Mouse (Mus musculus) CD4-positive, CD25-positive, alpha-beta regulatory T cell, adult 9 weeks (primary cell): Measurements from ENCODE around the gene Gm37240. TPM values are rescaled to one million over a fixed set of nuclear protein-coding genes. Genes with fewer than 3 reads are reported as not detected.

Source experiments
- polyA plus RNA-seq: library from polyadenylated mRNA; unstranded; fragments of 100-300 nt; shearing (Covaris generic); gene quantifications from one replicate; pipeline ENCODE4 v1.2.1, GENCODE M21; 2017

Gm37240 gene
- 9.8 TPM for polyA plus RNA-seq

GRCm38 (mm10) chr3:85887239-85887827, at the start of gene Gm37240, which contains the start of gene Glt28d2:
Gene Gm37240, minus strand, starts transcription at chr3:85887518.
Gene Glt28d2, minus strand, starts transcription at chr3:85887516.

GRCm38 (mm10) chr3:85817191-85817590, 70.1 kb downstream of the Gm37240 start, which contains the start of gene Fam160a1:
Gene Fam160a1, minus strand, starts transcription at chr3:85817291.

GRCm38 (mm10) chr3:85573864-85574830, 313.2 kb downstream of the Gm37240 start, which contains the start of gene Gatb:
Gene Gatb, plus strand, starts transcription at chr3:85574119.

GRCm38 (mm10) chr3:84814762-84815381, 1072.4 kb downstream of the Gm37240 start, which contains the start of gene Fbxw7:
Gene Fbxw7, plus strand, starts transcription at chr3:84815268.

GRCm38 (mm10) chr3:84593274-84593673, 1294.0 kb downstream of the Gm37240 start, which contains the start of gene Tigd4:
Gene Tigd4, plus strand, starts transcription at chr3:84593574.

GRCm38 (mm10) chr3:84582023-84582912, 1305.0 kb downstream of the Gm37240 start, which contains the start of gene Arfip1:
Gene Arfip1, minus strand, starts transcription at chr3:84582625.

GRCm38 (mm10) chr3:84480006-84480897, 1407.1 kb downstream of the Gm37240 start, which contains the start of gene Fhdc1:
Gene Fhdc1, minus strand, starts transcription at chr3:84480429.

Other genes starting within 250 kb of the Gm37240 start
- 9.2 TPM for gene Fam160a1, start 70.2 kb downstream of the Gm37240 start, polyA plus RNA-seq
- 2.1 TPM for gene Glt28d2, start within 50 bp of the Gm37240 start, polyA plus RNA-seq
- gene Sh3d19, start 83.6 kb upstream of the Gm37240 start, polyA plus RNA-seq = 4.1 TPM
- not detected for gene Prss48, start 115.0 kb upstream of the Gm37240 start, polyA plus RNA-seq